Mouse (Mus musculus) midbrain, embryonic 10.5 days (tissue): ENCODE measurements around the gene Gm5565. TPM values are rescaled to one million over a fixed set of nuclear protein-coding genes. Genes with fewer than 3 reads are reported as not detected.
"Not testable (repeated sequence)": the region's sequence is repeated elsewhere in the genome, so short reads cannot be mapped to it uniquely, and the experiment has no call there.

Source experiments
- DNase-seq: peaks from one replicate; pipeline ENCODE4 v3.0.0-alpha.2; 2017; ENCODE audit warnings: low spot score
- H3K27ac ChIP-seq: fragments of 300-500 bp; sonication (generic); replicated peaks from 2 replicates; pipeline ENCODE4 v1.5.1; 2016; ENCODE audit warnings: mild to moderate bottlenecking
- H3K27me3 ChIP-seq: fragments of 300-500 bp; sonication (generic); 2 replicates; pipeline ENCODE4 v1.6.1; 2016; ENCODE audit warnings: low read depth, mild to moderate bottlenecking; ENCODE audit not compliant: poor library complexity, severe bottlenecking
- H3K36me3 ChIP-seq: fragments of 300-500 bp; sonication (generic); 2 replicates; pipeline ENCODE4 v1.6.1; 2016; ENCODE audit warnings: mild to moderate bottlenecking, moderate library complexity
- H3K4me1 ChIP-seq: fragments of 300-500 bp; sonication (generic); 2 replicates; pipeline ENCODE4 v1.6.1; 2016
- H3K4me3 ChIP-seq: fragments of 300-500 bp; sonication (generic); 2 replicates; pipeline ENCODE4 v1.5.1; 2016; ENCODE audit warnings: mild to moderate bottlenecking, moderate library complexity
- H3K9me3 ChIP-seq: fragments of 300-500 bp; sonication (generic); replicated peaks from 2 replicates; pipeline ENCODE4 v1.6.1; 2016; ENCODE audit warnings: mild to moderate bottlenecking
- WGBS: fragments of 180-500 bp; shearing (Covaris S2); methylation state at CpG from one replicate; pipeline ENCODE4 v1.1.7; 2016; 5-methylcytosine and 5-hydroxymethylcytosine counted together
- polyA plus RNA-seq: library from polyadenylated mRNA; unstranded; fragments of >200 nt; fragmentation: Nextera tagmentation; extraction: Ambion mirVana; gene quantifications from 2 replicates; pipeline ENCODE4 v1.2.1, GENCODE M21; 2016

Gene Gm5565
- polyA plus RNA-seq, 1 experiment from 2014 or later = not detected

- H3K9me3 ChIP-seq = peaks cover 35% of the 10 kb centered on the region; the same call in 1 of the 2 replicates
- not testable (repeated sequence) for H3K4me3 ChIP-seq, H3K27ac ChIP-seq, DNase-seq, H3K4me1 ChIP-seq, H3K27me3 ChIP-seq, H3K36me3 ChIP-seq
- 67% methylated on average over 4 of the region's 4 CpGs for whole genome bisulfite sequencing
Measured at GRCm38 (mm10) chr5:146172744-146173143, 12.4 kb upstream of the Gm5565 start.

- H3K9me3 ChIP-seq = peaks cover 35% of the 10 kb centered on the region; the same call in 1 of the 2 replicates
- H3K27me3 ChIP-seq, H3K27ac ChIP-seq, H3K4me3 ChIP-seq, H3K4me1 ChIP-seq, DNase-seq, H3K36me3 ChIP-seq: not testable (repeated sequence)
- WGBS = 87% methylated on average over 2 of the region's 2 CpGs
Measured at GRCm38 (mm10) chr5:146170621-146171020, 10.3 kb upstream of the Gm5565 start, which contains the start of gene Gm6309. Gm6309 (minus strand) TSS chr5:146170721.

- H3K27ac ChIP-seq, H3K4me3 ChIP-seq, H3K4me1 ChIP-seq, H3K36me3 ChIP-seq, H3K27me3 ChIP-seq, DNase-seq: not testable (repeated sequence)
- WGBS = 93% methylated on average over 4 of the region's 4 CpGs
- H3K9me3 ChIP-seq = peaks cover 43% of the 10 kb centered on the region
Measured at GRCm38 (mm10) chr5:146158326-146158725, 2.0 kb downstream of the Gm5565 start.

- 78% methylated on average over 3 of the region's 3 CpGs for WGBS
- H3K4me3 ChIP-seq = no peak overlapping the region
- no peaks in the 10 kb centered on the region for H3K4me1 ChIP-seq
- no peak for DNase-seq
- no peak overlapping the region for H3K27ac ChIP-seq
- peaks cover 49% of the 10 kb centered on the region for H3K9me3 ChIP-seq
- no peaks in the 10 kb centered on the region for H3K27me3 ChIP-seq
- no peaks in the 10 kb centered on the region for H3K36me3 ChIP-seq
Measured at GRCm38 (mm10) chr5:146150454-146150853, 9.9 kb downstream of the Gm5565 start.

- Histone ChIP-seq H3K27ac (no peak overlapping the region), H3K4me1 (no peaks in the 10 kb centered on the region), H3K9me3 (peaks cover 46% of the 10 kb centered on the region), H3K36me3 (no peaks in the 10 kb centered on the region), H3K27me3 (no peaks in the 10 kb centered on the region), H3K4me3 (no peak overlapping the region)
- DNase-seq = peak; percentile 21
- WGBS = 36% methylated on average over 2 of the region's 2 CpGs
Measured at GRCm38 (mm10) chr5:146147903-146148302, 12.4 kb downstream of the Gm5565 start.

Other genes starting within 250 kb of the Gm5565 start
- gene Cyp3a25, start 150.9 kb downstream of the Gm5565 start, polyA plus RNA-seq = not detected in 2 replicates
- gene Cyp3a59, start 81.3 kb downstream of the Gm5565 start, polyA plus RNA-seq = not detected in 2 replicates
- gene Gm6309, start 10.2 kb upstream of the Gm5565 start, polyA plus RNA-seq = not detected in 2 replicates
- gene 1700001J03Rik, start 24.8 kb upstream of the Gm5565 start, polyA plus RNA-seq = 0.34 TPM in 1 of 2 replicates, not detected in the other
- 24.2 and 25.1 TPM in 2 replicates for gene Rnf6, start 61.0 kb upstream of the Gm5565 start, polyA plus RNA-seq
- gene Cdk8, start 70.7 kb upstream of the Gm5565 start, polyA plus RNA-seq = 22.4 and 24.2 TPM in 2 replicates
- 10.9 and 11.7 TPM in 2 replicates for gene Wasf3, start 224.4 kb upstream of the Gm5565 start, polyA plus RNA-seq